Mouse (Mus musculus) liver, embryonic 14.5 days (tissue): ENCODE data around the gene Bmi1. TPM values are rescaled to one million over a fixed set of nuclear protein-coding genes. Genes with fewer than 3 reads are reported as not detected.

ENCODE experiments used
- ATAC-seq: fragments of 200-750 bp; cut with Nextera tagmentation; 2 replicates; pipeline ENCODE4 v1.8.0; 2017; ENCODE audit warnings: moderate number of reproducible peaks, mild to moderate bottlenecking, moderate library complexity; ENCODE audit not compliant: insufficient read depth
- DNase-seq, 3 experiments: peaks; one replicate each; pipeline ENCODE4 v3.0.0-alpha.2; 2012 to 2013; ENCODE audit warnings: low read depth in 3 of 3, low spot score in 3 of 3
- H3K27ac ChIP-seq: fragments of 300-500 bp; sonication (generic); 2 replicates; pipeline ENCODE4 v1.5.1; 2014; ENCODE audit warnings: moderate library complexity, mild to moderate bottlenecking, control low read depth, inconsistent platforms
- H3K27me3 ChIP-seq: fragments of 300-500 bp; sonication (generic); 2 replicates; pipeline ENCODE4 v1.6.1; 2014; ENCODE audit warnings: mild to moderate bottlenecking, low read length, moderate library complexity; ENCODE audit not compliant: control insufficient read depth, insufficient read depth
- H3K36me3 ChIP-seq: fragments of 300-500 bp; sonication (generic); replicated peaks from 2 replicates; pipeline ENCODE4 v1.6.1; 2014; ENCODE audit warnings: low read depth; ENCODE audit not compliant: control insufficient read depth, insufficient read depth
- H3K4me1 ChIP-seq, 2 experiments: fragments of 200-500 bp in 1 of 2; fragments of 300-500 bp in 1 of 2; sonication (generic) in 1 of 2; replicated peaks; 2 replicates each; pipeline ENCODE4 v1.6.1; 2012 to 2014; ENCODE audit warnings: antibody characterized with exemption in 1 of 2, inconsistent platforms in 1 of 2, low read length in 1 of 2; ENCODE audit not compliant: control insufficient read depth in 2 of 2, insufficient read depth in 2 of 2
- H3K4me2 ChIP-seq: fragments of 300-500 bp; sonication (generic); 2 replicates; pipeline ENCODE4 v1.6.1; 2014; ENCODE audit warnings: low read depth, mild to moderate bottlenecking, control low read depth, moderate library complexity
- H3K4me3 ChIP-seq, 2 experiments: fragments of 200-500 bp in 1 of 2; fragments of 300-500 bp in 1 of 2; sonication (generic) in 1 of 2; 2 replicates each; pipeline ENCODE4 v1.5.1; 2012 to 2014; ENCODE audit warnings: low read depth in 2 of 2, low read length in 2 of 2, mild to moderate bottlenecking in 2 of 2, control low read depth in 1 of 2, inconsistent platforms in 1 of 2, moderate library complexity in 1 of 2; ENCODE audit not compliant: insufficient read depth in 1 of 2
- H3K9ac ChIP-seq: fragments of 300-500 bp; sonication (generic); replicated peaks from 2 replicates; pipeline ENCODE4 v1.6.1; 2014; ENCODE audit warnings: mild to moderate bottlenecking, control low read depth, moderate library complexity
- H3K9me3 ChIP-seq: fragments of 300-500 bp; sonication (generic); 2 replicates; pipeline ENCODE4 v1.6.1; 2016; ENCODE audit warnings: low read length, mixed read lengths; ENCODE audit not compliant: control insufficient read depth
- CTCF ChIP-seq: IDR thresholded peaks from 2 replicates; pipeline ENCODE4 v1.5.1; 2016; ENCODE audit warnings: antibody characterized with exemption, low read depth, control low read depth
- EP300 ChIP-seq: IDR thresholded peaks from 2 replicates; pipeline ENCODE4 v1.6.1; 2016; ENCODE audit warnings: antibody characterized with exemption, low read depth
- WGBS: fragments of 180-500 bp; shearing (Covaris S2); extraction: QIAGEN DNeasy Blood & Tissue Kit; methylation state at CpG from one replicate; pipeline ENCODE4 v1.1.7; 2014; ENCODE audit not compliant: insufficient replicate concordance; 5-methylcytosine and 5-hydroxymethylcytosine counted together
- polyA plus RNA-seq, 2 experiments: library from polyadenylated mRNA; depleted of rRNA in 1 of 2; stranded (reverse) in 1 of 2; unstranded in 1 of 2; fragments of >200 nt; fragmentation: Nextera tagmentation in 1 of 2; extraction: Ambion mirVana in 1 of 2; gene quantifications; 2 replicates each; pipeline versions ENCODE4 v1.2.1 to v1.2.3; 2012 to 2014

Gene Bmi1
- polyA plus RNA-seq, 2 experiments = 5.8 TPM

DNA sequence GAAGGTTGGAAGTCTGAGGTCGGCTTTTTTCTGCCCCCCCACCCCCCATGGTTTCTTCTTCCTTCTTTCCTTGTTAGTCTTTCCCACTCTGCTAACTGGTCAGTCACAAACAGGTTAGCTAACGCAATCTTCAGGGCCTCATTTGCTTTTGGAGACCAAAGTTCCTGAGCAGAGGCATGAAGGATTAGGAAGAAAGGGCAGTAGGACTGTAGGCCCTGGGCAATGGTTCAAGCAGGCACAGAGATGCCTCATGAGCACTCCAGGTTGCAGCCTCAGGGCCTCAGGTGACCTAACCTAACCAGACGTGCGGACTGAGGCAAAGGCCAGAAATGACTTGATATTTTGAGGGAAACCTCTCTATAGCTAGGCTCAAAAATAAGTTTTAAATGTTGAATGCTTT, 41.7 kb downstream of the Bmi1 start:
- DNase-seq (no peak), ATAC-seq (no peak)
- Histone ChIP-seq H3K9ac (no peak overlapping the region), H3K36me3 (no peaks in the 10 kb centered on the region), H3K4me3 (no peak overlapping the region), H3K4me2 (no peak overlapping the region), H3K27me3 (no peaks in the 10 kb centered on the region), H3K9me3 (no peaks in the 10 kb centered on the region), H3K27ac (no peak overlapping the region), H3K4me1 (no peaks in the 10 kb centered on the region)
- 65% methylated on average over 4 of the region's 4 CpGs for WGBS
- no peak for TF ChIP-seq EP300
- TF ChIP-seq CTCF = no peak

DNA sequence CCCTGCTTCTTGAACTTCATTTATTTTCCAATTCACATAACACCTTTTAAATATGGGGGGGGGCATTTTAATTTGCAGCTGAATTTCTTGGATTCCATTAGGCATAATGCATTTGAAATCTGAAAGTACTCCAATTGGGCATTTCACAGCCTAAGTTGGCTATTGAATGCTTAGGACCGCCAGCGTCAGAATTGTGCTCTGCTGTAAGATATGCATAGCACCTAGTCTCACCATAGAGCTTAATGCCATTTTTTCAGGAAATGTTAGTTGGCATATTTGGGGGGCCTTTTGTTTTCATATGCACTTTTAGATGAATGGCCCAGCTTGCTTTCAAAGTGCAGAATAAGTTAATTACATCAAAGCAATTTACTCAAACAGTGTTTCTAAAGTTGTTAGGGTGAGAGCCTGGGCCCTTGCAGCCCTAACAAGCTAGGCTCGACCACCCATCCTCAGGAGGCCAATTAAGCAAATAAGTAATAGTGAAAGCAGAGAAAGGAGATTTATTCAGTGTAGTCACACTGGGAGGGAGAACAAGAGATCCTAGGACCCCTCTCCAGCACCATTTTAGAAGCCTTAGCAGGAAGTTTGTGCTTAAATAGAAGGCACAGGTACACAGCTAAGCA, 45.5 kb downstream of the Bmi1 start:
- 64% methylated on average over 3 of the region's 3 CpGs for WGBS
- no peak for TF ChIP-seq CTCF
- no peak for TF ChIP-seq EP300
- H3K4me2 ChIP-seq = no peak overlapping the region
- H3K4me1 ChIP-seq = no peaks in the 10 kb centered on the region
- DNase-seq = no peak
- H3K9me3 ChIP-seq = no peaks in the 10 kb centered on the region
- no peak overlapping the region for H3K4me3 ChIP-seq
- no peak overlapping the region for H3K9ac ChIP-seq
- no peak for ATAC-seq
- H3K36me3 ChIP-seq = no peaks in the 10 kb centered on the region
- H3K27me3 ChIP-seq = no peaks in the 10 kb centered on the region
- no peak overlapping the region for H3K27ac ChIP-seq

DNA sequence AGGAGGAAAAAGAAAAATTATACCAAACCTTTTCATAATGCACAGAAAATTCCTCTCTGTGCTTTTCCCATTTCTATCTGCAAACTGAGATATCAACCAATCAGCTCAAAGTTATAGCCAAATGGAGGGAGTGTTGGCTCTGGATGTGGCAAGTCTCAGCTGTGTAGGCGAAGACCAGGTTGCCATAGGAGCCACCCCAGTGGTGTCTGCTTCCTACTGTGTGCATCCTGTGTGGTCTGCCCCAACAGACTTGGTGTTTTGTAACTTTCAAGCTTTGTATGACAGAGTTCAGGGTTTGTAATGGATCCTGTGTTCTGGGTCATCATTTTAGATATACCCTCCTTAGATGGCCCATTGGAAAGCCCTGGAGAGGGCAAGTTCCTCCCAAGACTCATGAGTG, 47.6 kb downstream of the Bmi1 start:
- Histone ChIP-seq H3K9me3 (no peaks in the 10 kb centered on the region), H3K36me3 (no peaks in the 10 kb centered on the region), H3K9ac (no peak overlapping the region), H3K4me3 (no peak overlapping the region), H3K27ac (no peak overlapping the region), H3K27me3 (no peaks in the 10 kb centered on the region), H3K4me1 (no peaks in the 10 kb centered on the region), H3K4me2 (no peak overlapping the region)
- DNase-seq (no peak), ATAC-seq (no peak)
- WGBS = 61% methylated on average over 1 of the region's 1 CpGs
- TF ChIP-seq CTCF (no peak), EP300 (no peak)

GRCm38 (mm10) chr2:18725880-18726279, 49.1 kb downstream of the Bmi1 start:
- Histone ChIP-seq H3K4me1 (no peaks in the 10 kb centered on the region), H3K36me3 (no peaks in the 10 kb centered on the region), H3K27ac (no peak overlapping the region), H3K9me3 (no peaks in the 10 kb centered on the region), H3K9ac (no peak overlapping the region), H3K4me3 (no peak overlapping the region), H3K27me3 (no peaks in the 10 kb centered on the region), H3K4me2 (no peak overlapping the region)
- WGBS = 54% methylated on average over 4 of the region's 4 CpGs
- DNase-seq = no peak
- no peak for ATAC-seq
- no peak for TF ChIP-seq CTCF
- no peak for TF ChIP-seq EP300

DNA sequence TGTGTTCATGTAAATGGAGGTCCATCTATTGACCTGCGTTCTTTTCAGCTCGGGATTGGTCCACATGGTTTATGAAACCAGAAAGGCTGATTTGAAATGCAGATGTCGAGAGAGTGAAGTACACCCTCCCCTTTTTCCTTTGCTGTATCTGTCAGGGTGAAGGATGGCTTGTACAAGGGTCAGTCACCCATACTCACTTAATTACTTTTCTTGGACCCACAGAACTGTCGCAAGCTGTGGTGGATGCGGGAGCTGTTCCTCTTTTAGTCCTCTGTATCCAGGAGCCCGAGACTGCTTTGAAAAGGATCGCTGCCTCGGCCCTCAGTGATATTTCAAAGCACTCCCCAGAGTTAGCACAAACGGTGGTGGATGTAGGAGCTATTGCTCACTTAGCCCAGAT, 54.9 kb downstream of the Bmi1 start:
- no peaks in the 10 kb centered on the region for H3K27me3 ChIP-seq
- no peak overlapping the region for H3K4me2 ChIP-seq
- no peak overlapping the region for H3K9ac ChIP-seq
- DNase-seq (no peak), ATAC-seq (no peak)
- WGBS = 43% methylated on average over 9 of the region's 9 CpGs
- H3K4me1 ChIP-seq = no peaks in the 10 kb centered on the region; a peak in 1 of 4 replicates
- no peaks in the 10 kb centered on the region for H3K9me3 ChIP-seq
- no peak for TF ChIP-seq EP300
- no peak for TF ChIP-seq CTCF
- H3K27ac ChIP-seq = no peak overlapping the region
- no peaks in the 10 kb centered on the region for H3K36me3 ChIP-seq
- H3K4me3 ChIP-seq = no peak overlapping the region
